Mouse (Mus musculus) midbrain, postnatal 0 days (tissue): ENCODE measurements around the gene Mcub. TPM values are rescaled to one million over a fixed set of nuclear protein-coding genes. Genes with fewer than 3 reads are reported as not detected.

Source experiments
- ATAC-seq: fragments of 200-750 bp; cut with Nextera tagmentation; 2 replicates; pipeline ENCODE4 v1.8.0; 2017; ENCODE audit warnings: moderate number of reproducible peaks, mild to moderate bottlenecking, moderate TSS enrichment, moderate library complexity; ENCODE audit not compliant: low FRiP score
- DNase-seq: peaks from one replicate; pipeline ENCODE4 v3.0.0-alpha.2; 2015; ENCODE audit warnings: low spot score
- H3K27ac ChIP-seq: fragments of 300-500 bp; sonication (generic); 2 replicates; pipeline ENCODE4 v1.5.1; 2014; ENCODE audit warnings: low read depth, mild to moderate bottlenecking, low read length, mixed read lengths
- H3K27me3 ChIP-seq: fragments of 300-500 bp; sonication (generic); 2 replicates; pipeline ENCODE4 v1.6.1; 2014; ENCODE audit warnings: low read length, control low read depth, mixed read lengths; ENCODE audit not compliant: insufficient read depth
- H3K36me3 ChIP-seq: fragments of 300-500 bp; sonication (generic); 2 replicates; pipeline ENCODE4 v1.6.1; 2014; ENCODE audit warnings: low read length, control low read depth, mixed read lengths; ENCODE audit not compliant: insufficient read depth
- H3K4me1 ChIP-seq: fragments of 300-500 bp; sonication (generic); 2 replicates; pipeline ENCODE4 v1.6.1; 2014; ENCODE audit warnings: mild to moderate bottlenecking, control low read depth, antibody characterized with exemption, low read length, mixed read lengths; ENCODE audit not compliant: insufficient read depth
- H3K4me2 ChIP-seq: fragments of 300-500 bp; sonication (generic); 2 replicates; pipeline ENCODE4 v1.6.1; 2014; ENCODE audit warnings: low read depth, mild to moderate bottlenecking, low read length, mixed read lengths; ENCODE audit not compliant: poor library complexity, severe bottlenecking
- H3K4me3 ChIP-seq: fragments of 300-500 bp; sonication (generic); 2 replicates; pipeline ENCODE4 v1.5.1; 2014; ENCODE audit warnings: low read depth, mild to moderate bottlenecking, low read length, moderate library complexity
- H3K9ac ChIP-seq: fragments of 300-500 bp; sonication (generic); replicated peaks from 2 replicates; pipeline ENCODE4 v1.6.1; 2014; ENCODE audit warnings: mild to moderate bottlenecking, low read length, moderate library complexity, mixed read lengths; ENCODE audit not compliant: poor library complexity, severe bottlenecking
- H3K9me3 ChIP-seq: fragments of 300-500 bp; sonication (generic); 2 replicates; pipeline ENCODE4 v1.6.1; 2016; ENCODE audit warnings: low read length, control low read depth
- CTCF ChIP-seq: IDR thresholded peaks from 2 replicates; pipeline ENCODE4 v1.5.1; 2016; ENCODE audit warnings: antibody characterized with exemption, mild to moderate bottlenecking
- WGBS: fragments of 180-500 bp; shearing (Covaris S2); extraction: QIAGEN DNeasy Blood & Tissue Kit; methylation state at CpG from one replicate; pipeline ENCODE4 v1.1.7; 2014; 5-methylcytosine and 5-hydroxymethylcytosine counted together
- polyA plus RNA-seq: library from polyadenylated mRNA; unstranded; fragments of >200 nt; fragmentation: Nextera tagmentation; extraction: Ambion mirVana; gene quantifications from 2 replicates; pipeline ENCODE4 v1.2.1, GENCODE M21; 2015
- total RNA-seq: library from RNA; depleted of rRNA; stranded (reverse); fragments of >200 nt; gene quantifications from 2 replicates; pipeline ENCODE4 v1.2.3, GENCODE M21; 2014

Mcub gene
- total and polyA plus RNA-seq, 2 experiments from 2014 or later = 6.0 to 6.4 TPM

GRCm38 (mm10) chr3:129998001-129998400 is 28.0 kb upstream of the Mcub start:
- Histone ChIP-seq H3K4me2 (no peak overlapping the region), H3K36me3 (peaks cover 63% of the 10 kb centered on the region), H3K9ac (no peak overlapping the region), H3K27me3 (no peaks in the 10 kb centered on the region), H3K9me3 (no peaks in the 10 kb centered on the region), H3K4me3 (no peak overlapping the region), H3K27ac (no peak overlapping the region), H3K4me1 (no peaks in the 10 kb centered on the region)
- TF ChIP-seq CTCF = no peak
- DNase-seq (no peak), ATAC-seq (no peak)
- 89% methylated on average over 7 of the region's 7 CpGs for WGBS

GRCm38 (mm10) chr3:129997324-129997723 is 27.3 kb upstream of the Mcub start:
- no peak for ATAC-seq
- Histone ChIP-seq H3K4me3 (no peak overlapping the region), H3K27ac (no peak overlapping the region), H3K27me3 (no peaks in the 10 kb centered on the region), H3K36me3 (peaks cover 64% of the 10 kb centered on the region), H3K4me2 (no peak overlapping the region), H3K9me3 (no peaks in the 10 kb centered on the region), H3K4me1 (no peaks in the 10 kb centered on the region), H3K9ac (no peak overlapping the region)
- DNase-seq = no peak
- TF ChIP-seq CTCF = no peak
- WGBS = 90% methylated on average over 3 of the region's 3 CpGs

- Histone ChIP-seq H3K9ac (no peak overlapping the region), H3K27ac (no peak overlapping the region), H3K27me3 (no peaks in the 10 kb centered on the region), H3K9me3 (no peaks in the 10 kb centered on the region), H3K36me3 (peaks cover 69% of the 10 kb centered on the region), H3K4me2 (no peak overlapping the region), H3K4me1 (no peaks in the 10 kb centered on the region), H3K4me3 (no peak overlapping the region)
- 95% methylated on average over 13 of the region's 13 CpGs for WGBS
- no peak for ATAC-seq
- no peak for TF ChIP-seq CTCF
- no peak for DNase-seq
Measured at GRCm38 (mm10) chr3:129987297-129987696, 17.3 kb upstream of the Mcub start.

GRCm38 (mm10) chr3:129985335-129985734 is 15.3 kb upstream of the Mcub start:
- Histone ChIP-seq H3K9me3 (no peaks in the 10 kb centered on the region), H3K27me3 (no peaks in the 10 kb centered on the region), H3K36me3 (peaks cover 60% of the 10 kb centered on the region), H3K4me3 (no peak overlapping the region), H3K9ac (no peak overlapping the region), H3K4me1 (no peaks in the 10 kb centered on the region), H3K4me2 (no peak overlapping the region), H3K27ac (no peak overlapping the region)
- peak; percentile 46 for TF ChIP-seq CTCF
- ATAC-seq (no peak), DNase-seq (no peak)
- 94% methylated on average over 4 of the region's 4 CpGs for WGBS

- WGBS = 97% methylated on average over 5 of the region's 5 CpGs
- peaks cover 54% of the 10 kb centered on the region for H3K36me3 ChIP-seq
- ATAC-seq (no peak), DNase-seq (no peak)
- H3K27ac ChIP-seq = no peak overlapping the region
- H3K4me3 ChIP-seq = no peak overlapping the region
- no peaks in the 10 kb centered on the region for H3K27me3 ChIP-seq
- TF ChIP-seq CTCF = no peak
- no peak overlapping the region for H3K9ac ChIP-seq
- H3K9me3 ChIP-seq = no peaks in the 10 kb centered on the region
- H3K4me2 ChIP-seq = no peak overlapping the region
- H3K4me1 ChIP-seq = no peaks in the 10 kb centered on the region
Measured at GRCm38 (mm10) chr3:129984797-129985196, 14.8 kb upstream of the Mcub start.

GRCm38 (mm10) chr3:129982271-129982670 is 12.3 kb upstream of the Mcub start:
- Histone ChIP-seq H3K36me3 (peaks cover 30% of the 10 kb centered on the region), H3K4me3 (no peak overlapping the region), H3K4me1 (no peaks in the 10 kb centered on the region), H3K27ac (no peak overlapping the region), H3K4me2 (no peak overlapping the region), H3K27me3 (no peaks in the 10 kb centered on the region), H3K9me3 (no peaks in the 10 kb centered on the region), H3K9ac (no peak overlapping the region)
- 77% methylated on average over 5 of the region's 5 CpGs for WGBS
- no peak for TF ChIP-seq CTCF
- ATAC-seq (no peak), DNase-seq (no peak)

- Histone ChIP-seq H3K4me1 (no peaks in the 10 kb centered on the region), H3K36me3 (peaks cover 25% of the 10 kb centered on the region), H3K4me3 (no peak overlapping the region), H3K27me3 (no peaks in the 10 kb centered on the region), H3K9me3 (no peaks in the 10 kb centered on the region), H3K9ac (no peak overlapping the region), H3K27ac (no peak overlapping the region), H3K4me2 (no peak overlapping the region)
- no peak for TF ChIP-seq CTCF
- no peak for DNase-seq
- WGBS = 90% methylated on average over 11 of the region's 11 CpGs
- no peak for ATAC-seq
Measured at GRCm38 (mm10) chr3:129981756-129982155, 11.8 kb upstream of the Mcub start.
